ENCODE assay signal across 8 mouse cellular contexts in genomic region chr8:71486136-71486529, GRCm38 (mm10). TPM values are rescaled to one million over a fixed set of nuclear protein-coding genes. Genes with fewer than 3 reads are reported as not detected.
DNase-seq lines count a peak whose midpoint lies in the region; ATAC-seq and TF ChIP-seq lines count a peak whose summit lies in the region.

No protein-coding gene starts in this region.

- 12% methylated on average over 7 of the region's 7 CpGs for WGBS in lung, embryonic 14.5 days
- 24% methylated on average over 7 of the region's 7 CpGs for WGBS in forebrain, embryonic 10.5 days
- WGBS in limb, embryonic 12.5 days = 22% methylated on average over 7 of the region's 7 CpGs
- 23% methylated on average over 7 of the region's 7 CpGs for WGBS in neural tube, embryonic 15.5 days

- H3K27ac ChIP-seq in lung, embryonic 14.5 days (ENCODE audit: low read depth) = peak overlapping the region; percentile 76; the same call in 1 of the 2 replicates
- peak overlapping the region; percentile 99 for H3K27ac ChIP-seq in forebrain, embryonic 10.5 days
- peak overlapping the region; percentile 81 for H3K27ac ChIP-seq in limb, embryonic 12.5 days
- peak overlapping the region; percentile 85 for H3K27ac ChIP-seq in neural tube, embryonic 15.5 days (replicated peaks)

- H3K27me3 ChIP-seq in lung, embryonic 14.5 days (ENCODE audit: insufficient read depth, low read length) = no peaks in the 10 kb centered on the region
- peaks cover 19% of the 10 kb centered on the region for H3K27me3 ChIP-seq in forebrain, embryonic 10.5 days (ENCODE audit: poor library complexity, severe bottlenecking)
- no peaks in the 10 kb centered on the region for H3K27me3 ChIP-seq in limb, embryonic 12.5 days
- no peaks in the 10 kb centered on the region for H3K27me3 ChIP-seq in neural tube, embryonic 15.5 days (replicated peaks)

- peaks cover 23% of the 10 kb centered on the region for H3K36me3 ChIP-seq in lung, embryonic 14.5 days (ENCODE audit: insufficient read depth)
- peaks cover 51% of the 10 kb centered on the region for H3K36me3 ChIP-seq in forebrain, embryonic 10.5 days (replicated peaks)
- H3K36me3 ChIP-seq in limb, embryonic 12.5 days = peaks cover 45% of the 10 kb centered on the region
- peaks cover 26% of the 10 kb centered on the region for H3K36me3 ChIP-seq in neural tube, embryonic 15.5 days

- peak overlapping the region; percentile 77; the same call in 1 of the 2 replicates for H3K9ac ChIP-seq in lung, embryonic 14.5 days
- H3K9ac ChIP-seq in limb, embryonic 12.5 days (replicated peaks) = no peak overlapping the region; the same call in 1 of the 2 replicates
- peak overlapping the region; percentile 37; the same call in 1 of the 2 replicates for H3K9ac ChIP-seq in neural tube, embryonic 15.5 days (replicated peaks)

- H3K4me1 ChIP-seq in lung, embryonic 14.5 days (ENCODE audit: insufficient read depth) = peaks cover 12% of the 10 kb centered on the region
- H3K4me1 ChIP-seq in forebrain, embryonic 10.5 days = peaks cover 51% of the 10 kb centered on the region
- peaks cover 28% of the 10 kb centered on the region for H3K4me1 ChIP-seq in limb, embryonic 12.5 days (replicated peaks)
- peaks cover 69% of the 10 kb centered on the region for H3K4me1 ChIP-seq in neural tube, embryonic 15.5 days

- no peak for TF ChIP-seq CTCF in lung, embryonic 14.5 days (IDR thresholded peaks at IDR 0.05; ENCODE audit: low read depth)

- peak; percentile 40 for DNase-seq in lung, embryonic 14.5 days
- no peak for DNase-seq in lung, postnatal 25 days (ENCODE audit: low spot score)
- no peak for DNase-seq in forebrain, embryonic 10.5 days (ENCODE audit: extremely low spot score, low spot score)
- DNase-seq in cerebellum, adult 11 months = no peak
- no peak for DNase-seq in adrenal gland, postnatal 25 days
- DNase-seq in right cerebral cortex, postnatal 10 days (ENCODE audit: low spot score in 2 of 2) = no peak

- peak overlapping the region; percentile 74 for H3K4me3 ChIP-seq in lung, embryonic 14.5 days (ENCODE audit: low read depth, low read length)
- H3K4me3 ChIP-seq in forebrain, embryonic 10.5 days = peak overlapping the region; percentile 90
- peak overlapping the region; percentile 83 for H3K4me3 ChIP-seq in limb, embryonic 12.5 days (replicated peaks)
- H3K4me3 ChIP-seq in neural tube, embryonic 15.5 days (replicated peaks) = peak overlapping the region; percentile 84

- no peaks in the 10 kb centered on the region for H3K9me3 ChIP-seq in lung, embryonic 14.5 days (ENCODE audit: low read depth, low read length)
- no peaks in the 10 kb centered on the region for H3K9me3 ChIP-seq in forebrain, embryonic 10.5 days
- H3K9me3 ChIP-seq in limb, embryonic 12.5 days = no peaks in the 10 kb centered on the region
- no peaks in the 10 kb centered on the region for H3K9me3 ChIP-seq in neural tube, embryonic 15.5 days (replicated peaks)

- peak overlapping the region; percentile 90 for H3K4me2 ChIP-seq in lung, embryonic 14.5 days
- H3K4me2 ChIP-seq in limb, embryonic 12.5 days = peak overlapping the region; percentile 84
- peak overlapping the region; percentile 86 for H3K4me2 ChIP-seq in neural tube, embryonic 15.5 days

- ATAC-seq in lung, embryonic 14.5 days (ENCODE audit: insufficient read depth) = no peak
- ATAC-seq in limb, embryonic 12.5 days (ENCODE audit: insufficient number of reproducible peaks, insufficient read depth, low FRiP score, low TSS enrichment, low read depth) = no peak
- ATAC-seq in neural tube, embryonic 15.5 days (ENCODE audit: low FRiP score) = no peak

RNA-seq across cellular contexts. Expression of gene Ano8, which starts 0.4 kb away (rescaled TPM):
- polyA plus RNA-seq in lung, embryonic 14.5 days (2014; fragmentation: Nextera tagmentation; extraction: Ambion mirVana) = 2.4 and 3.1 TPM in 2 replicates
- polyA plus RNA-seq in forebrain, embryonic 10.5 days (2016; fragmentation: Nextera tagmentation; extraction: Ambion mirVana) = 1.8 TPM in 2 replicates
- polyA plus RNA-seq in limb, embryonic 12.5 days (2016; fragmentation: Nextera tagmentation; extraction: Ambion mirVana) = 6.8 and 6.9 TPM in 2 replicates
- polyA plus RNA-seq in neural tube, embryonic 15.5 days (2015; fragmentation: Nextera tagmentation; extraction: Ambion mirVana) = 5.7 and 6.8 TPM in 2 replicates
- total RNA-seq in adrenal gland, postnatal 25 days (2021) = 17.3 and 23.3 TPM in 2 replicates

RNA-seq across cellular contexts. Expression of gene Gtpbp3, which starts 1.8 kb away (rescaled TPM):
- polyA plus RNA-seq in lung, embryonic 14.5 days (2014; fragmentation: Nextera tagmentation; extraction: Ambion mirVana) = 7.6 and 9.6 TPM in 2 replicates
- 21.3 and 22.3 TPM in 2 replicates for polyA plus RNA-seq in forebrain, embryonic 10.5 days (2016; fragmentation: Nextera tagmentation; extraction: Ambion mirVana)
- 22.1 and 23.2 TPM in 2 replicates for polyA plus RNA-seq in limb, embryonic 12.5 days (2016; fragmentation: Nextera tagmentation; extraction: Ambion mirVana)
- 15.4 and 17.1 TPM in 2 replicates for polyA plus RNA-seq in neural tube, embryonic 15.5 days (2015; fragmentation: Nextera tagmentation; extraction: Ambion mirVana)
- total RNA-seq in adrenal gland, postnatal 25 days (2021) = 26.5 and 28.7 TPM in 2 replicates

RNA-seq across cellular contexts. Expression of gene Dda1, which starts 17.1 kb away (rescaled TPM):
- 101 and 111 TPM in 2 replicates for polyA plus RNA-seq in lung, embryonic 14.5 days (2014; fragmentation: Nextera tagmentation; extraction: Ambion mirVana)
- 116 and 122 TPM in 2 replicates for polyA plus RNA-seq in forebrain, embryonic 10.5 days (2016; fragmentation: Nextera tagmentation; extraction: Ambion mirVana)
- polyA plus RNA-seq in limb, embryonic 12.5 days (2016; fragmentation: Nextera tagmentation; extraction: Ambion mirVana) = 99.8 and 106 TPM in 2 replicates
- 223 and 252 TPM in 2 replicates for polyA plus RNA-seq in neural tube, embryonic 15.5 days (2015; fragmentation: Nextera tagmentation; extraction: Ambion mirVana)
- total RNA-seq in adrenal gland, postnatal 25 days (2021) = 62.5 and 64.7 TPM in 2 replicates

RNA-seq across cellular contexts. Expression of gene Mrpl34, which starts 21.4 kb away (rescaled TPM):
- polyA plus RNA-seq in lung, embryonic 14.5 days (2014; fragmentation: Nextera tagmentation; extraction: Ambion mirVana) = 134 and 135 TPM in 2 replicates
- 218 and 226 TPM in 2 replicates for polyA plus RNA-seq in forebrain, embryonic 10.5 days (2016; fragmentation: Nextera tagmentation; extraction: Ambion mirVana)
- 180 and 203 TPM in 2 replicates for polyA plus RNA-seq in limb, embryonic 12.5 days (2016; fragmentation: Nextera tagmentation; extraction: Ambion mirVana)
- 181 and 182 TPM in 2 replicates for polyA plus RNA-seq in neural tube, embryonic 15.5 days (2015; fragmentation: Nextera tagmentation; extraction: Ambion mirVana)
- 109 and 113 TPM in 2 replicates for total RNA-seq in adrenal gland, postnatal 25 days (2021)

RNA-seq across cellular contexts. Expression of gene Abhd8, which starts 22.7 kb away (rescaled TPM):
- 36.6 and 47.8 TPM in 2 replicates for polyA plus RNA-seq in lung, embryonic 14.5 days (2014; fragmentation: Nextera tagmentation; extraction: Ambion mirVana)
- 67.6 and 68.2 TPM in 2 replicates for polyA plus RNA-seq in forebrain, embryonic 10.5 days (2016; fragmentation: Nextera tagmentation; extraction: Ambion mirVana)
- polyA plus RNA-seq in limb, embryonic 12.5 days (2016; fragmentation: Nextera tagmentation; extraction: Ambion mirVana) = 78.2 and 82.8 TPM in 2 replicates
- polyA plus RNA-seq in neural tube, embryonic 15.5 days (2015; fragmentation: Nextera tagmentation; extraction: Ambion mirVana) = 160 and 192 TPM in 2 replicates
- 63.0 and 82.8 TPM in 2 replicates for total RNA-seq in adrenal gland, postnatal 25 days (2021)
